Mouse (Mus musculus) hindbrain, embryonic 16.5 days (tissue): Measurements from ENCODE around the gene Gpr68. TPM values are rescaled to one million over a fixed set of nuclear protein-coding genes. Genes with fewer than 3 reads are reported as not detected.

Experiments
- ATAC-seq: fragments of 200-750 bp; cut with Nextera tagmentation; 2 replicates; pipeline ENCODE4 v1.8.0; 2017; ENCODE audit warnings: moderate TSS enrichment, moderate library complexity
- H3K27ac ChIP-seq: fragments of 300-500 bp; sonication (generic); 2 replicates; pipeline ENCODE4 v1.5.1; 2014; ENCODE audit warnings: low read depth, mild to moderate bottlenecking, control low read depth, low read length, moderate library complexity
- H3K27me3 ChIP-seq: fragments of 300-500 bp; sonication (generic); replicated peaks from 2 replicates; pipeline ENCODE4 v1.6.1; 2014; ENCODE audit warnings: low read length; ENCODE audit not compliant: control insufficient read depth, insufficient read depth
- H3K36me3 ChIP-seq: fragments of 300-500 bp; sonication (generic); 2 replicates; pipeline ENCODE4 v1.6.1; 2014; ENCODE audit warnings: mild to moderate bottlenecking, low read length, moderate library complexity, mixed read lengths; ENCODE audit not compliant: control insufficient read depth, insufficient read depth
- H3K4me1 ChIP-seq: fragments of 300-500 bp; sonication (generic); 2 replicates; pipeline ENCODE4 v1.6.1; 2014; ENCODE audit warnings: low read depth, low read length; ENCODE audit not compliant: control insufficient read depth, insufficient read depth
- H3K4me2 ChIP-seq: fragments of 300-500 bp; sonication (generic); 2 replicates; pipeline ENCODE4 v1.6.1; 2014; ENCODE audit warnings: mild to moderate bottlenecking, low read length, control low read depth, moderate library complexity
- H3K4me3 ChIP-seq: fragments of 300-500 bp; sonication (generic); 2 replicates; pipeline ENCODE4 v1.5.1; 2014; ENCODE audit warnings: mild to moderate bottlenecking, low read length, control low read depth, moderate library complexity
- H3K9ac ChIP-seq: fragments of 300-500 bp; sonication (generic); 2 replicates; pipeline ENCODE4 v1.6.1; 2014; ENCODE audit warnings: low read depth, mild to moderate bottlenecking, control low read depth, low read length, moderate library complexity
- H3K9me3 ChIP-seq: fragments of 300-500 bp; sonication (generic); 2 replicates; pipeline ENCODE4 v1.6.1; 2014; ENCODE audit warnings: mild to moderate bottlenecking, low read length, moderate library complexity; ENCODE audit not compliant: control insufficient read depth
- WGBS: fragments of 180-500 bp; shearing (Covaris S2); extraction: QIAGEN DNeasy Blood & Tissue Kit; methylation state at CpG from one replicate; pipeline ENCODE4 v1.1.7; 2014; 5-methylcytosine and 5-hydroxymethylcytosine counted together
- polyA plus RNA-seq: library from polyadenylated mRNA; unstranded; fragments of >200 nt; fragmentation: Nextera tagmentation; extraction: Ambion mirVana; gene quantifications from 2 replicates; pipeline ENCODE4 v1.2.1, GENCODE M21; 2015

The Gpr68 gene
- polyA plus RNA-seq, 1 experiment from 2014 or later = 6.8 TPM

DNA sequence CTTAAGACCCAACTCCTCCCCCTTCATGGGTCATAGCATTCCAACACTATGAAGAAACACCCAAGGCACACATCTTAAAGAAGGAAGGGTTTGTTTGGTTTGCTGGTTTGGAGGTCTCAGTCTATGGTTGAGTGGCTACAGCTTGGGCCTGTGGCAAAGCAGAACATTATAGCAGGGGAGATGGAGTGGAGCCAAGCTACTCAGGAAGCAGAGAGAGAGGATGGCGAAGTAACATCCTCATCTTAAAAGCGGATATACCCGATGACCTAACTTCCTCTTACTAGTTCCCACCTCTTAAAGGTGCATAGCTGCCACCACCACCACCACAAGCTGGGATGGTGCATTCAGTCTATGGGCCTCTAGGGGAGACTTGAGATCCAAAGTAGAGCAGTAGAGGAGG is 70.8 kb downstream of the Gpr68 start:
- Histone ChIP-seq H3K9me3 (no peaks in the 10 kb centered on the region), H3K27me3 (no peaks in the 10 kb centered on the region), H3K4me2 (no peak overlapping the region), H3K4me1 (no peaks in the 10 kb centered on the region), H3K9ac (no peak overlapping the region), H3K27ac (no peak overlapping the region), H3K4me3 (no peak overlapping the region), H3K36me3 (no peaks in the 10 kb centered on the region)
- 98% methylated on average over 3 of the region's 3 CpGs for WGBS
- ATAC-seq = no peak

DNA sequence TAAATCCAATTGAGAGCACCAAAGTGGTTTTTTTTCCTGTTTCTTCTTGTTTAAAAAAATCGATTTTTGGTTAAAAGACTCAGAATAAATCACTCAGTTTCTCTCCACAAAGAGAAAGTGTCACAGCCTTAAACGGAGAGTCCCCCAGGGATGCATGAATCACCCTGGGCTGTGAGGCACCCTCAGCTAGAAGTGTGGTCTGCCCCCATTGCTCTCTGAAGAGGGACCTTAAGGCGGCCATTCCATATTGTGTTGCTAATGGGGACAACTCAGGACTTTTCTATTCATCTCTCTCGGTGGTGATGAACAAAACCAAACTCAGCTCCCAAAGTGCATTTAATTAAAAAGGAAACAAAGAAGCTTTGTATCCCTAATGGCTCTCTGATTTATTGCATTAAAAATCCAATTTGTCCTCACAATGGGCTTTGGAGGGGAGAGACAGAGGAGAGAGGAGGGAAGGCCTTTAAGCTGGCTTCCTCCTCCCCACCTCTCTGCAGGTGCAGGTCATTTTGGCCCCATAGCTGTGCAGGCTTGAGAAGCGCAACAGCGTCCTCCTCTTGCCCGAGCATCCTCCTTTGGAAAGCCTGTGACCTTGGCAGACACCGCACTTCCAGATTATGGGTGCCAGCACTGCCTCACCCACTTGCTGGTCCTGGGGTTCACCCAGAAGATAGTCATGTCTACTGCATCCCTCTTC is 76.2 kb downstream of the Gpr68 start:
- ATAC-seq = peak; percentile 50; the same call in 1 of the 2 replicates
- H3K27ac ChIP-seq = no peak overlapping the region
- WGBS = 23% methylated on average over 8 of the region's 8 CpGs

DNA sequence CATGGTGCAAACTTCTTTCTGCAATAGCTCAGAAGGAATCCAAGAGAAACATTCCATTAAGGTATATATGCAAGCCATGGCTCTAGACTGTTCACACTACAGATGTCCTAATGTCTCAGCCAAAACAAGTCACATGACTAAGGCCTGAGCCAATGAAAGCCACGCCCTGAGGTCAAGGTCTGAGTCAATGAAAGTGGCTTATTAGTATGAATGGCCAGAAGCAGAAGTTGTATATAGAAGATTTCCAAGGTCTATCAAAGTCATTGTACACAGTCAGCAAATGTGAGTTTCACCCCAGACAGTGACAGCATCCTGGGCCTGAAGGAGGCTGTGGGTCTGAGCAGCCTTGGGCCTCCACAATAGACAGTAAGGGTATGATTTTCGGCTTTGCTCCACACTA is 77.0 kb downstream of the Gpr68 start:
- no peak overlapping the region for H3K27ac ChIP-seq
- H3K27me3 ChIP-seq = no peaks in the 10 kb centered on the region
- no peaks in the 10 kb centered on the region for H3K9me3 ChIP-seq
- no peak overlapping the region for H3K4me3 ChIP-seq
- H3K4me1 ChIP-seq = no peaks in the 10 kb centered on the region
- H3K4me2 ChIP-seq = no peak overlapping the region
- ATAC-seq = no peak
- WGBS = 83% methylated on average over 2 of the region's 2 CpGs
- H3K9ac ChIP-seq = no peak overlapping the region
- no peaks in the 10 kb centered on the region for H3K36me3 ChIP-seq

More for the DNA sequence above, 76.2 kb downstream of the Gpr68 start:
- H3K36me3 ChIP-seq = no peaks in the 10 kb centered on the region
- H3K9me3 ChIP-seq = no peaks in the 10 kb centered on the region
- H3K27me3 ChIP-seq = no peaks in the 10 kb centered on the region
- no peak overlapping the region for H3K4me3 ChIP-seq
- H3K4me2 ChIP-seq = no peak overlapping the region
- H3K9ac ChIP-seq = no peak overlapping the region
- H3K4me1 ChIP-seq = no peaks in the 10 kb centered on the region

Other genes starting within 250 kb of the Gpr68 start
- 5.7 and 6.4 TPM in 2 replicates for gene Rps6ka5, start 181.2 kb downstream of the Gpr68 start, polyA plus RNA-seq
- gene Dglucy, start 129.1 kb downstream of the Gpr68 start, polyA plus RNA-seq = 3.2 and 4.5 TPM in 2 replicates
- gene Ccdc88c, start 120.9 kb upstream of the Gpr68 start, polyA plus RNA-seq = 9.0 and 10.9 TPM in 2 replicates
- gene Ppp4r3a, start 175.5 kb upstream of the Gpr68 start, polyA plus RNA-seq = 18.9 and 20.2 TPM in 2 replicates